Mouse (Mus musculus) naive thymus-derived CD4-positive, alpha-beta T cell, adult 5 months (primary cell): ENCODE data around the gene Zfp791. TPM values are rescaled to one million over a fixed set of nuclear protein-coding genes. Genes with fewer than 3 reads are reported as not detected.

Experiments used
- polyA plus RNA-seq: library from polyadenylated mRNA; unstranded; fragments of 100-300 nt; shearing (Covaris generic); gene quantifications from one replicate; pipeline ENCODE4 v1.2.1, GENCODE M21; 2017

Gene Zfp791
- not detected for polyA plus RNA-seq

DNA sequence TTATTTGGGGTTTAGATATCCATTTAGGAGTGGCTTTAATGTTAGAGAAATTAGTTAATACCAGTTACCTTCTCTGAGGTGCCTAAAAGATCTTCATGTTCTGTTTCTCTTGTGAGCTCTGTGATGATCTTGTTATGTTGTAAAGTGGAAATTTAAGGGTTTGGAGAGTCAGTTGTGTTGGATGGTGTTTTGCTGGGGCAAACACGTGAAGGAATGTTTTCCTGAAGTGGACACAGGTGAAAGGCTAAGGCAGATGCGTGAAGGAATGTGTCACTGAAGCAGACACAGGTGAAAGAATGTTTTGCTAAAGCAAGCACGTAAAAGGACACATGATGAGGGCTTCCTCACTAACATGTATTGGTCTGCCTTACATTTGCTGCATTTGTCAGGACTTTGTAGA lies at the start of gene Zfp791:
Zfp791 (minus strand) TSS at position 101 of the 400 bp plus-strand sequence.

DNA sequence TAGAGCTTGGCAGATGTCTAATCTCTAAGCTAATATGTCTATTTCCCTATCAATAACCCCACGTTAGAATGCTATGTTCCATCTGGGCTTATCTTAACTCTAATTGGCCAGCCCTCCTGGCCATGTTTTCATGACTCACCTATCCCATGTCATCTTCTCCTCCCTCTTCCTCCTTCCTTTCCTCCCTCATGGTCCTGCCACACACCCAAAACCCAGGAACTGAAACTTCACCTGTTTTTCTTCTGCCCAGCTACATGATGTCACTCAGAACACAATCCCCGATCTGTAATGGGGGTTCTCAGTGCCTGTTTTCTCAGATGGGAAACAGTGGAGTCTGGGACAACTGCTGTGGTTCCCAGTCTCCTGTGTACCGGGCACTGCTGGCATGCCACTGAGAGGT lies 28.7 kb upstream of the Zfp791 start, which contains the start of gene Cks1brt:
Cks1brt (plus strand) TSS at position 301 of the 400 bp plus-strand sequence.

DNA sequence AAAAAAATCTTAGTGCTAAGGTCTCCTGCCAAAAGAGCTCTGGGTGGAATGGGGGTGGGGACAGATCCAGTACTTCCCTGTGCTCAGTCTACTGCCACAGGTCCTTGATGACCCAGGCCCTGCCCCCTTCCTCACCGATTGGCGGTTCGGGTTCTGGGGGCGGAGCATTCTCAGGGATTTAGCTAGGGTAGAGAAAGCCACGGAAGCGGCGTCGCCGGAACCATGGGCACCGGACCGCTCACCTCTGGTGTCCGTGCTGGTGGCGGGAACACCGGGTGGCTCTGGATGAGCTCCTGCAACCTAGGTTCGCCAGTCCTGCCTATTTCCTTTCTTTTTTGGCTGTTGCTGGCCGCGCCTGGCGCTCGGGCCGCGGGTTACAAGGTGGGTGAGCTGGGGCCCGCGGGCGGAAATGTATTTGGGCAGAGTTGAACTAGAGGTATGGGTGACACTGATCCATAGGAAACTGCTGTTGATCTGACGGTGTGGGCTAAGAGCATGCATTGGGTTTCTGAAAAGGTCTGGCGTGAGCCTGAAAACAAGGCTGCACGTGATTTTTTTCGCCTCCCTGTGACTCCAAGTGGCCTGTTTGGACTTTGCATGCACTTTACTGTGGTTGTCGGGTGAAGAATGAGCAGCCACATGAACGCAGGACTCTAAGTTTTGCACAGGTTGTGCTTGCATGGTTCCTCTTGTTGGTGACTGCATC lies 39.6 kb downstream of the Zfp791 start, which contains the start of gene Man2b1:
Man2b1 (plus strand) TSS at position 163 of the 706 bp plus-strand sequence.

DNA sequence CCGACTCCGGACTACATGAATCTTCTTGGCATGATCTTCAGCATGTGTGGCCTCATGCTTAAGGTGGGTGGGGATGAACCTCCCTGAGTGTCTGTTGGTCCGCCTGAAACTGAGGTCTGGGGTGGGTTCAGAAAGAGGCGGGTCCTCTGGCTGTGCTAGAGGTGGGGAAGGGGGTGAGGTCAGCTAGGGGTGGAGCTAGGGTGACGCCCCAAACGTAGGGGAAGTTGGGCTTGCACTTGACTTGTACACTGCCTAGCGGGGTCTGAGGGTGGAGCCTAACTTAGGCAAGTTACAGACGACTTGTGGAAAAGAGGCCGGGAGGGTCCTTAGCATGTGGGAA lies 41.7 kb downstream of the Zfp791 start, which contains the start of gene Wdr83:
Wdr83 (minus strand) TSS at position 91 of the 340 bp plus-strand sequence.

DNA sequence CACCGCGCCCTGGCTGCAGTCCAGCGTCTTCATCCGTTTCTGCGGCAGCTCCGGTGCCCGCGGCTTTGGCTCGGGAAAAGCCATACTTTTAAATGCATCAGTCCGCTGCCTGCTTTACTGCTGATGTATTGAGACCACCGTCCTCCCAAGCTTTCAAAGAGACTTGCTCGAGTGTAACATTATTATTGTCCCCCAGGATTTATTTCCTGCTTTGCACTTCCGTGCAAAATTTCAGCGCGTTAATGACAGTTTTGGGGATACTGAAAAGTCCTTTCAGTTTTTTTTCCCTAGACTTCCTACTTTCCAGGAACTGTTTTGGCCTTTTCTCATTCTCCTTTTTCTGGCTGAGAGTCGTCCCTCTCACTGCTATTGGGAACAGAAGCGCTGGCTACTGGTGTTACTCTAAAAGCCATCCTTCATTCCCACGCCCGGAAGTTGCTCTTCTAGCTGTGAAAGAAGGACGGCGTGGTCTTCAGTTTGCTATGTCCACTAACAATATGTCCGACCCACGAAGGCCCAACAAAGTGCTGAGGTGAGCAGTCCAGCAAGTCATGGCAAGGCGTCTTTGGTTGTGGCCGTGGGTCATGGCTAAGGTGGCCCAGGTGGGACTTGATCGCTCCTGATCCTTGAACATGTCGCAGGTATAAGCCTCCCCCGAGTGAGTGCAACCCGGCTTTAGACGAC lies 42.2 kb downstream of the Zfp791 start, which contains the start of gene Wdr83os:
Wdr83os (plus strand) TSS at position 209 of the 684 bp plus-strand sequence.

DNA sequence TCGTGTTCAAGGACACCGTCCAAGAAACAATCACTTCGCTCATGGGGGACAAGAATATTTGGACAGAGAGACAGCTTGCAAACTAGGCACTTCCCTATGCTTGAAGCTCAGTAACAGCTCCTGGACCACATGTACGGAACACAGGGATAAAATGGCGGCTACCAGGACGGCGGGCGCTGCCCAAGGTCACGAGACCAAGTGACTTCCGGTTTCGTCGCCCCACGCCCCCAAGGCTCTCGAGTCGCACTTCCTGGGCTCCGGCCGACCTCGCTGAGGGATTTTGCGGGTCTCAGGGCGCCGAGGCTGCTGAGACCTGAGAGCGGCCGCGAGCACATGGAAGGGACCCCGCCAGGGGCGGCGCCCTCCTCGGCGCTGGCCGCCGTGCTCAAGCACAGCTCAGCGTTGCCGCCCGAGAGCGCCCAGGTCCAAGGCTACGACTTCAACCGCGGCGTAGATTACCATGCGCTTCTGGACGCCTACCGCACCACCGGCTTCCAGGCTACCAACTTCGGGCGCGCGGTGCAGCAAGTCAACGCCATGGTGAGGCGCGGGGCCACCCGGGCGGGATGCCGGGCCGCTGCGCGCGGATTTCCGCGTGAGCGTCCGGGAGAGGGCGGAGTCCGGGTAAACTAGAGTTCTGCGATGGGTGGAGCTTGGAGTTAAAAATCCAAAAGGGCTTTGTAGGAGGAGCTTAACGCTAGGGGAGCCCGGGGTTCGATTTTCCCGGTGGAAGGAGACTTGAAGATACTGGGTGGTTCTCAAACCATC lies 51.2 kb downstream of the Zfp791 start, which contains the start of gene Dhps:
Dhps (plus strand) TSS at position 244 of the 768 bp plus-strand sequence.

DNA sequence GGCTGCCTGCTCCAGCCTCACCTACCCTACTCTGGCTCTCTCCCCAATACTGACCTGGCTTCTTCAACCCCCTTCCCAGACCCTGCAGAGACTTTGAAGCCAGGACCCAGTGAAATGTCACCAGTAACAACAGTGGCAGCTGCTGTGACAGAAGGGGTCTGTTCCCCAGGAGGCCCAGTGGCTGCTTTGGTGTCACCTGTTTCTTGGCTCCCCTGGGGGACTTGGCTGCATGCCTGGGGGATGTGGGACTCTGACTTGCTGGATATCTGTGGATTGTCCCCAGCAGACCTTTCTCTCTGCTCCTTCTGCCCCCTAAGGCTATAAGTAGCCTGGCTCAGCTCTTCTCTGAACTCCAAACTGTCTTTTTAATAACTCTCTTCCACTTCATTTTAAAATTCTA lies 54.9 kb downstream of the Zfp791 start, which contains the start of gene Gm5741:
Gm5741 (minus strand) TSS at position 1 of the 400 bp plus-strand sequence.

DNA sequence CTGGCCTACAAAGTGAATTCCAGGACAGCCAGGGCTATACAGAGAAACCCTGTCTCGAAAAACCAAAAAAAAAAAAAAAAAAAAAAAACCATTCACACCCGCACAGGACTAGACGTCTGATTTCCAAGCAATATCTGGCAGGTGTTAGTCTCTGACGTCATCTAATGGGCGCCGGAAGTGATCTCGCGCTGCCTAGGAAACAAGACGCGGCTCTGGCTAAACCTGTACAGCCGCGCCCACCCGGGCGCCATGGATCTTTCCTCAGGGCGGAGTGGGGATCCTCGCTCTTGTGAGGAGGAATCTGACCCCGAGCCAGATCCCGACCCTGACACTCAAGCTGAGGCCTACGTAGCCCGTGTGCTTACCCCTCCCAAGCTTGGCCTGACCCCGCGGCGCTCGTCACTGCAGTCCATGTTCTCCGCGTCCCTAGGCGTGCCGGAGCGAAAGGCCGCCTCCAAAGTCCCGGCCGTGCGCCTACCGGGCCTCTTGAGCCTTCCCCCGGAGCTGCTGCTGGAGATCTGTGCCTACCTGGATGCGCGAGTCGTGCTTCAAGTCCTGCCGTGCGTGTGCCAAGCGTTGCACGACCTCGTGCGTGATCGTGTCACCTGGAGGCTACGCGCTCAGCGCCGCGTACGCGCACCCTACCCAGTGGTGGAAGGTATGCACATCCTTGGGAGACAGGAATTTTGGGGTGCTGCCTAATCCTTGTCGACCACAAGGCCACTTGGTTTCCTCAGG lies 62.8 kb downstream of the Zfp791 start, which contains the start of gene Fbxw9:
Fbxw9 (plus strand) TSS at position 177 of the 738 bp plus-strand sequence.

Other genes starting within 250 kb of the Zfp791 start
- 25.9 TPM for gene Gcdh, start 229.2 kb downstream of the Zfp791 start, polyA plus RNA-seq
- 0.30 TPM for gene Klf1, start 221.2 kb downstream of the Zfp791 start, polyA plus RNA-seq
- gene Dnase2a, start 214.5 kb downstream of the Zfp791 start, polyA plus RNA-seq, result 4.9 TPM
- gene Mast1, start 185.7 kb downstream of the Zfp791 start, polyA plus RNA-seq, result 0.39 TPM
- not detected for gene Rtbdn, start 176.1 kb downstream of the Zfp791 start, polyA plus RNA-seq
- gene Gm49661, start 153.7 kb downstream of the Zfp791 start, polyA plus RNA-seq, result not detected
- 93.0 TPM for gene Prdx2, start 153.5 kb downstream of the Zfp791 start, polyA plus RNA-seq
- 63.4 TPM for gene Rnaseh2a, start 153.3 kb downstream of the Zfp791 start, polyA plus RNA-seq
- 2,774 TPM for gene Junb, start 144.4 kb downstream of the Zfp791 start, polyA plus RNA-seq
- 12.8 TPM for gene Hook2, start 132.5 kb downstream of the Zfp791 start, polyA plus RNA-seq
- not detected for gene Best2, start 108.6 kb downstream of the Zfp791 start, polyA plus RNA-seq
- gene Asna1, start 97.8 kb downstream of the Zfp791 start, polyA plus RNA-seq, result 22.6 TPM
- 180 TPM for gene Trir, start 96.3 kb downstream of the Zfp791 start, polyA plus RNA-seq
- 27.8 TPM for gene Tnpo2, start 86.2 kb downstream of the Zfp791 start, polyA plus RNA-seq
- gene Fbxw9, start 63.0 kb downstream of the Zfp791 start, polyA plus RNA-seq, result 4.1 TPM
- gene Gm5741, start 55.1 kb downstream of the Zfp791 start, polyA plus RNA-seq, result not detected
- gene Dhps, start 51.3 kb downstream of the Zfp791 start, polyA plus RNA-seq, result 99.9 TPM
- 114 TPM for gene Wdr83os, start 42.4 kb downstream of the Zfp791 start, polyA plus RNA-seq
- 18.4 TPM for gene Wdr83, start 41.8 kb downstream of the Zfp791 start, polyA plus RNA-seq
- 109 TPM for gene Man2b1, start 39.8 kb downstream of the Zfp791 start, polyA plus RNA-seq
- not detected for gene Cks1brt, start 28.8 kb upstream of the Zfp791 start, polyA plus RNA-seq
- not detected for gene Olfr371, start 102.9 kb upstream of the Zfp791 start, polyA plus RNA-seq
- 38.4 TPM for gene Orc6, start 176.5 kb upstream of the Zfp791 start, polyA plus RNA-seq
- 83.2 TPM for gene Vps35, start 176.7 kb upstream of the Zfp791 start, polyA plus RNA-seq